Mouse (Mus musculus): ENCODE data around the gene Dnm1. TPM values are rescaled to one million over a fixed set of nuclear protein-coding genes. Genes with fewer than 3 reads are reported as not detected.
"Not testable (repeated sequence)": the region's sequence is repeated elsewhere in the genome, so short reads cannot be mapped to it uniquely, and the experiment has no call there.

The Dnm1 gene
- polyA plus RNA-seq, 1 experiment from 2014 or later, result 5.6 TPM

- Histone ChIP-seq H3K27me3 (ENCODE audit: control insufficient read depth, insufficient read depth, low read length) (no peaks in the 10 kb centered on the region), H3K9ac (ENCODE audit: low read length) (no peak overlapping the region), H3K4me3 (ENCODE audit: low read depth, low read length) (no peak overlapping the region), H3K36me3 (ENCODE audit: control insufficient read depth, insufficient read depth, low read length) (peaks cover 35% of the 10 kb centered on the region), H3K4me2 (replicated peaks; ENCODE audit: low read depth) (no peak overlapping the region), H3K27ac (replicated peaks) (no peak overlapping the region), H3K4me1 (replicated peaks; ENCODE audit: control insufficient read depth, insufficient read depth) (no peaks in the 10 kb centered on the region), H3K9me3 (ENCODE audit: control insufficient read depth, low read length) (no peaks in the 10 kb centered on the region)
- TF ChIP-seq CTCF (IDR thresholded peaks at IDR 0.05; ENCODE audit: low read depth), result no peak
- no peak for TF ChIP-seq EP300 (optimal IDR thresholded peaks at IDR 0.05)
- ATAC-seq (ENCODE audit: low FRiP score, low TSS enrichment) (no peak), DNase-seq (ENCODE audit: low spot score) (no peak)
- 93% methylated on average over 5 of the region's 5 CpGs for WGBS
Measured at GRCm38 (mm10) chr2:32305668-32306067, 47.5 kb downstream of the Dnm1 start.

- H3K4me1 ChIP-seq (replicated peaks; ENCODE audit: control insufficient read depth, insufficient read depth), result no peaks in the 10 kb centered on the region
- WGBS, result 56% methylated on average over 8 of the region's 8 CpGs
- H3K36me3 ChIP-seq (ENCODE audit: control insufficient read depth, insufficient read depth, low read length), result peaks cover 36% of the 10 kb centered on the region
- H3K9me3 ChIP-seq (ENCODE audit: control insufficient read depth, low read length), result no peaks in the 10 kb centered on the region
- no peak overlapping the region for H3K27ac ChIP-seq (replicated peaks)
- H3K4me2 ChIP-seq (replicated peaks; ENCODE audit: low read depth), result no peak overlapping the region
- H3K9ac ChIP-seq (ENCODE audit: low read length), result no peak overlapping the region
- H3K4me3 ChIP-seq (ENCODE audit: low read depth, low read length), result no peak overlapping the region
- ATAC-seq (ENCODE audit: low FRiP score, low TSS enrichment), result peak; percentile 49; the same call in 1 of the 2 replicates
- H3K27me3 ChIP-seq (ENCODE audit: control insufficient read depth, insufficient read depth, low read length), result no peaks in the 10 kb centered on the region
- DNase-seq (ENCODE audit: low spot score), result peak; percentile 71
- TF ChIP-seq CTCF (IDR thresholded peaks at IDR 0.05; ENCODE audit: low read depth), result peak; percentile 83
- TF ChIP-seq EP300 (optimal IDR thresholded peaks at IDR 0.05), result no peak
Measured at GRCm38 (mm10) chr2:32304145-32304832, 48.8 kb downstream of the Dnm1 start.

GRCm38 (mm10) chr2:32302952-32303351, 50.2 kb downstream of the Dnm1 start:
- Histone ChIP-seq H3K27me3 (ENCODE audit: control insufficient read depth, insufficient read depth, low read length) (no peaks in the 10 kb centered on the region), H3K4me3 (ENCODE audit: low read depth, low read length) (no peak overlapping the region), H3K9ac (ENCODE audit: low read length) (no peak overlapping the region), H3K9me3 (ENCODE audit: control insufficient read depth, low read length) (no peaks in the 10 kb centered on the region), H3K4me1 (replicated peaks; ENCODE audit: control insufficient read depth, insufficient read depth) (no peaks in the 10 kb centered on the region), H3K4me2 (replicated peaks; ENCODE audit: low read depth) (no peak overlapping the region), H3K27ac (replicated peaks) (no peak overlapping the region), H3K36me3 (ENCODE audit: control insufficient read depth, insufficient read depth, low read length) (peaks cover 48% of the 10 kb centered on the region)
- no peak for DNase-seq (ENCODE audit: low spot score)
- WGBS, result 82% methylated on average over 10 of the region's 10 CpGs
- no peak for TF ChIP-seq EP300 (optimal IDR thresholded peaks at IDR 0.05)
- TF ChIP-seq CTCF (IDR thresholded peaks at IDR 0.05; ENCODE audit: low read depth), result peak; percentile 52
- ATAC-seq (ENCODE audit: low FRiP score, low TSS enrichment), result 0 out of 2 replicates have a peak, but pooled peaks have one; percentile 11

GRCm38 (mm10) chr2:32299469-32299868, 53.7 kb downstream of the Dnm1 start:
- ATAC-seq (ENCODE audit: low FRiP score, low TSS enrichment) (no peak), DNase-seq (ENCODE audit: low spot score) (no peak)
- no peak overlapping the region for H3K9ac ChIP-seq (ENCODE audit: low read length)
- TF ChIP-seq CTCF (IDR thresholded peaks at IDR 0.05; ENCODE audit: low read depth) (no peak), EP300 (optimal IDR thresholded peaks at IDR 0.05) (no peak)
- no peak overlapping the region for H3K4me3 ChIP-seq (ENCODE audit: low read depth, low read length)
- H3K4me1 ChIP-seq (replicated peaks; ENCODE audit: control insufficient read depth, insufficient read depth), result no peaks in the 10 kb centered on the region
- WGBS, result 91% methylated on average over 4 of the region's 4 CpGs
- H3K9me3 ChIP-seq (ENCODE audit: control insufficient read depth, low read length), result no peaks in the 10 kb centered on the region
- H3K27ac ChIP-seq (replicated peaks), result no peak overlapping the region
- H3K36me3 ChIP-seq (ENCODE audit: control insufficient read depth, insufficient read depth, low read length), result peaks cover 37% of the 10 kb centered on the region
- no peak overlapping the region for H3K4me2 ChIP-seq (replicated peaks; ENCODE audit: low read depth)
- no peaks in the 10 kb centered on the region for H3K27me3 ChIP-seq (ENCODE audit: control insufficient read depth, insufficient read depth, low read length)

- H3K4me1 ChIP-seq (replicated peaks; ENCODE audit: control insufficient read depth, insufficient read depth); H3K27ac ChIP-seq (replicated peaks); H3K4me3 ChIP-seq (ENCODE audit: low read depth, low read length); H3K9me3 ChIP-seq (ENCODE audit: control insufficient read depth, low read length); H3K27me3 ChIP-seq (ENCODE audit: control insufficient read depth, insufficient read depth, low read length); DNase-seq (ENCODE audit: low spot score); ATAC-seq (ENCODE audit: low FRiP score, low TSS enrichment); H3K9ac ChIP-seq (ENCODE audit: low read length); H3K4me2 ChIP-seq (replicated peaks; ENCODE audit: low read depth): not testable (repeated sequence)
- 83% methylated on average over 2 of the region's 2 CpGs for WGBS
- peaks cover 21% of the 10 kb centered on the region for H3K36me3 ChIP-seq (ENCODE audit: control insufficient read depth, insufficient read depth, low read length)
Measured at GRCm38 (mm10) chr2:32295842-32296241, 57.3 kb downstream of the Dnm1 start.

- Histone ChIP-seq H3K4me3 (ENCODE audit: low read depth, low read length) (no peak overlapping the region), H3K9ac (ENCODE audit: low read length) (no peak overlapping the region), H3K27me3 (ENCODE audit: control insufficient read depth, insufficient read depth, low read length) (no peaks in the 10 kb centered on the region), H3K9me3 (ENCODE audit: control insufficient read depth, low read length) (no peaks in the 10 kb centered on the region), H3K4me2 (replicated peaks; ENCODE audit: low read depth) (no peak overlapping the region), H3K4me1 (replicated peaks; ENCODE audit: control insufficient read depth, insufficient read depth) (no peaks in the 10 kb centered on the region), H3K36me3 (ENCODE audit: control insufficient read depth, insufficient read depth, low read length) (peaks cover 19% of the 10 kb centered on the region), H3K27ac (replicated peaks) (no peak overlapping the region; the same call in 1 of the 2 replicates)
- DNase-seq (ENCODE audit: low spot score), result no peak
- ATAC-seq (ENCODE audit: low FRiP score, low TSS enrichment), result peak; percentile 65
- TF ChIP-seq CTCF (IDR thresholded peaks at IDR 0.05; ENCODE audit: low read depth), result no peak
- no peak for TF ChIP-seq EP300 (optimal IDR thresholded peaks at IDR 0.05)
- WGBS, result 66% methylated on average over 3 of the region's 3 CpGs
Measured at GRCm38 (mm10) chr2:32295285-32295684, 57.9 kb downstream of the Dnm1 start.

All from stomach, postnatal 0 days (tissue).